Mouse (Mus musculus): ENCODE results near the gene Col26a1.

Gene Col26a1

GRCm38 (mm10) chr5:136805019-136805418 lies 78.0 kb downstream of the Col26a1 start:
- no peak for DNase-seq

DNA sequence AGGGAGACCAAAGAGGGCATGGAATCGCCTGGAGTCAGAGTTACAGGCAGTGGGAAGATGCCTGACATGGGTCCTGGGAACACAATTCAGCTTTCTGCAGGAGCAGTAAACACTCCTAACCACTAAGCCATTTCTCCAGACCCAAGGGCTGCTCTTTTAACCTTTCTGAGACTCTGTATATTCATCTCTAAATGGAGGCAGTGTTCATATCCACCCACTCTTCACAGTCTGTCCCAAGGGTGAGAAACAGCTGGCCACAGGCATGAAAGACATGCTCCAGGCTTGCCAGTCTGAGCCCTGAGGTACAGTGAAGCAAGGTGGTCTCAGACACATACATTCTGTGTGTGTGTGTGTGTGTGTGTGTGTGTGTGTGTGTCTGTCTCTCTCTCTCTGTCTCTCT lies 78.8 kb downstream of the Col26a1 start:
- no peak for DNase-seq

GRCm38 (mm10) chr5:136802732-136803131 lies 80.3 kb downstream of the Col26a1 start:
- DNase-seq: peak; percentile 52

- peak; percentile 24 for DNase-seq
These were observed 86.1 kb downstream of the Col26a1 start for GRCm38 (mm10) chr5:136796917-136797316.

DNA sequence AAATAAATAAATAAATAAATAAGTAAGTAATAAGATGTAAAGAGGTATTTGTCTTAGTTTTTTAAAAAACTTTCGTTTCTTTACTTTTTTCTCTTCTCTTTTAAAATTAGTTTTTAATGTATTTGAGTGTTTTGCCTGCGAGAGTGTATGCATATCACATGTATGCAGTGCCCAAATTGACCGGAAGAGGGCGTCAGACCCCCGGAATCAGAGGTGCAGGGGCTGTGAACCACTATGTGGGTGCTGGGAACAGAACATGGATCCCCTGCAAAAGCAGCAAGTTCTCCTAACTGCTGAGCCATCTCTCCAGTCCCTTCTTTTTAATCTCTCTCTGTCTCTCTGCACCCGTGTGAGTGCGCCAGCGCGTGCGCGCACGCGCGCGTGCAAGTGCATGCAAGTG lies 89.2 kb downstream of the Col26a1 start:
- no peak for DNase-seq

DNA sequence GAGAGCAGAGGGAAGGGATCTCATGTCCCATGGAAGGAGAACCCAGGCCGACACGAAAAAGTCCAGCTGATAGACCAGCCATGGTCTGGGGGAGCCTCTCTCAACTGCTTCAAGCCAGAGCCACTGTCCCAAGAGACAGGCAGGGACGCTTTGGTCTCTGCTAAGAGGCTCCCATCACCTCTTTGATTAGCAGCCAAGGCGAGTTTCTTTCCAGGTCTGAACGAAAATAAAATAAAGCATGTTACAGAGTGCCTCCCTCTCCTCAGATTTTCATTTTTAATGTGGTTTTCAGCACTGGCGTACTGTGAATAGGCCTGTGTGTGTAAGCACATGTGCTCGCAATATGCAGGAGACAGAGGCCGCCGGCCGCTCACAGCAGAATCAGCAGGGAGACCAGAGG lies 90.5 kb downstream of the Col26a1 start:
- DNase-seq: no peak

GRCm38 (mm10) chr5:136791204-136791603 lies 91.8 kb downstream of the Col26a1 start:
- DNase-seq: no peak

DNA sequence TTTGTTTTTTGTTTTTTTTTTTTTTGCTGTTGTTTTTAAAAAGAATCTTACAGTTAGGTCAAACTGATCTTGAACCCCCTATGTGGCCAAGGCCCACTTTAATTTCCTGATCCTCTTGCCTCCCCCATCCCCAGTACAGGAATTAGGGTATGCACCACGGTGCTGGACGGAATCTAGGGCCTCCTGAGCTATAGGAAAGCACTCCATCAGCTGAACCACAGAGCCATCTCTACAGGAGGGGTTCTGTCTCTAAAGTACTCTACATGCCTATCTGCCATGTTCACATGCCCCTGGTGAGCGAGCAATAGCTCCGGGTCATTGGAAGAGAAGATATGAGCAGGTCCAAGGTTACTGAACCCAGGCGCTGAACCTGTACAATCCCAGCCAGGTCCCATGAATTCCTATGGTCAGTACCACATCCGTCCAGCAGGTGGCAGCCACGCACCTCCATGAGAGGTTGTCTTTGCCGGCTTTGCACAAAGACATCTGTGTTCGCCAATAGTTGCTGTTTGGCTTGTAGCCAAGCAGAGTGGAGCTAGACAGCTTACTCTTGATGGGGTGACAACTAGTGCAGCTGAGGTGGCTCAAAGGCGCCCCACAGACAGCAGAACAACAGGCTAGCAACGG lies 92.3 kb downstream of the Col26a1 start:
- peak; percentile 82 for DNase-seq

DNA sequence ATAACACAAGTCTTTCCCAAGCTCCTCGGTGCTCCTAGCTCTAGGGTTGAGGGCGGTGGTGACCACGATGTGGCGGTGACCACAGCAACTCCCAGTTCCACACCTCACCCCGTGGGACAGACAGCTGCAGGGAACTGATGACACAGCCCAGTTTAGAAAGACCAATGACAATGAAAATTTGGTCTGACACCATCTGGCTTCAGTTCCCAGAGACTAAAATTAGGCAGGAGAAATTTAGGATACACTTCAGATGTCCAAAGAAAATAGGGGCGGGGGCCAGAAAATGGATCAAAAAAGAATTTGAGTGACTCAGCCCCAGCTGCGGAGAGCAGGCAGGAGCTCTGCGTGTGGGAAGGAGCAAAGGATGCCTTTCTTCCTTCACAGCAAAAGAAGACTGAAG lies 98.5 kb downstream of the Col26a1 start:
- DNase-seq: no peak

DNA sequence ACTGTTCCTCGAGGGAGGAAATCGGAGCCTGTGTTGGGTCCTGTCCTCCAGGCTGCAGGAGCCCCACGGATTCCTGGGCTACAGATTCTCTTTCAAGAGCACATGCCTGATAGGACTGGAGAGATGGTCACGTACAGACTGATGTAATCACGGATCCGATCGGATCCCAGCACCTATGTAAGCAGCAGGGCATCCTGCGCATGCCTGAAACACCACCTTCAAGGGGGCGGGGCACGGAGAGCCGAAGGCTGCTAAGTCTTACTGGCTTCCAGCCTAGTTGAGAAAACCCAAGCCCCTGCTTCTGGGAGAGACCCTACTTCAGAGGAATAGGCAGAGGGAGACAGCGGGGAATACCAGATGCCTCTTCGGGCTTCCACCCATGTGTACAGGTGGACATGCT lies 100.4 kb downstream of the Col26a1 start:
- DNase-seq: no peak

DNA sequence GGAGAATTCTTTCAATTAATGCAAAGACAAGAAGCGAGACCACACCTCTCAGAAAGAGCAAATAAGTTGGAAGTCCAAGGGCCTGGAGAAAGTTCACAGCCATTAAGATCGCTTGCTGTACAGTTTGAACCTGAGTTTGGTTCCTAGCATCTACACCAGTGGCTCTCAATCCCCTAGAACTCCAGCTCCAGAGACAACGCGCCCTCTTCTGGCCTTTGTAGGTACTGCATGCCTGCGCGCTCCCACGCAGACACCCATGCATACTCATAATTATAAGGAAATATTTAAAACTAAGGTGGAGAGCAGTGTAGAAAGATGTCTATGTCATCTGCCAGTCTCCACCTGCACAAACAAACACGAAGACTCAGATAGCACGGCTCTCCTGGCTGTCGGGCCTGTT lies 102.5 kb downstream of the Col26a1 start:
- peak; percentile 44 for DNase-seq

- DNase-seq: no peak
These were observed 103.1 kb downstream of the Col26a1 start for GRCm38 (mm10) chr5:136779946-136780345.

GRCm38 (mm10) chr5:136775548-136775947 lies 107.5 kb downstream of the Col26a1 start:
- no peak for DNase-seq

DNA sequence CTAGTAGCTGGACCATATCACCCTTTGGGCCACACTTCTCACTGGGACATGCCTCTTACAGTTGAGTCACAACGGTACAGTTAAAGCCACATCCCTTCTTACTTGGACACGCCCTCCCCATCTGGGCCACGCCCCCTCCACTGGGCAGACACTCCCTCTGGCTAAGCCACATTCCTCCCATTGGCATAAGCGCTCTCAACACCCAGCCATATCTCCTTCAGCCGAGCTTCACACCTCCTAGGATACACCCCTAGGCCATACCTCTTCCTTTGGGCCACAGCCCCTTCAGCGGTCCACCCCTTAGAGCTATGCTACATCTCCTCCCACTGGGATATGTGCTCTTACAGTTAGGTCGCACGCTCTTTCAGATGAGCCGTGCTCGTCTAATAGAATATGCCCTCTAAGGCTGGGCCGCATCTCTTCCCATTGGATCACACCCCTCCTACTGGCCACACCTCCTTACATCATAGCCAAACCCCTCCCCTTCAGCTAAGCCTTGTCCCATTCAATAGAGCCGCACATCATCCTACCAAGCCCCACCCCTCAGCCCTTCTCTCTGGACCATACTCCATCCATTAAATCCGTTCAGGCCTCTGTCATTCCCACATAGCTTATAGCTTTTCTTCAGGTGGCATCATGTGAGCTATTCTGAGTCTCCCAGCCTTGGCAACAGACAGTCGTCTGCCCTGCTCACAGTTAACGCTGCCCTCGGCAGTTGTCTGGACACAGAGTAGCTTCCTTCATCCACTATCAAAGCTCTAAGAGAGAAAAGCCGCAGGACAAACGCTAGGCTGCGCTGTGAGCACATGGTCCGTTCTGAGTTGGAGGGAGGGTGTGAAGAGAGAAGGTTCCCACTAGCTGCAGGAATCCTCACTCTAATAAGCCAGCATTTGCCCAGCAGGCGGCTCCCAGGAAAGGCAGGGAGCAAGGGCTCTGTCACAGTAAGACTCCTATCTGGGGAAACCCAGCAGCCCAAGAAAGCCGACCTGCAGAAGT lies 109.7 kb downstream of the Col26a1 start:
- DNase-seq: peak; percentile 39

GRCm38 (mm10) chr5:136771132-136771531 lies 111.9 kb downstream of the Col26a1 start:
- no peak for DNase-seq

- DNase-seq: no peak
These were observed 115.7 kb downstream of the Col26a1 start for GRCm38 (mm10) chr5:136767304-136767703.

GRCm38 (mm10) chr5:136764157-136764669 lies 118.8 kb downstream of the Col26a1 start:
- DNase-seq: no peak

GRCm38 (mm10) chr5:136760345-136760744 lies 122.7 kb downstream of the Col26a1 start:
- no peak for DNase-seq

- DNase-seq: no peak
These were observed 123.2 kb downstream of the Col26a1 start for GRCm38 (mm10) chr5:136759781-136760180.

GRCm38 (mm10) chr5:136755696-136756095 lies 127.3 kb downstream of the Col26a1 start:
- peak; percentile 47 for DNase-seq

DNA sequence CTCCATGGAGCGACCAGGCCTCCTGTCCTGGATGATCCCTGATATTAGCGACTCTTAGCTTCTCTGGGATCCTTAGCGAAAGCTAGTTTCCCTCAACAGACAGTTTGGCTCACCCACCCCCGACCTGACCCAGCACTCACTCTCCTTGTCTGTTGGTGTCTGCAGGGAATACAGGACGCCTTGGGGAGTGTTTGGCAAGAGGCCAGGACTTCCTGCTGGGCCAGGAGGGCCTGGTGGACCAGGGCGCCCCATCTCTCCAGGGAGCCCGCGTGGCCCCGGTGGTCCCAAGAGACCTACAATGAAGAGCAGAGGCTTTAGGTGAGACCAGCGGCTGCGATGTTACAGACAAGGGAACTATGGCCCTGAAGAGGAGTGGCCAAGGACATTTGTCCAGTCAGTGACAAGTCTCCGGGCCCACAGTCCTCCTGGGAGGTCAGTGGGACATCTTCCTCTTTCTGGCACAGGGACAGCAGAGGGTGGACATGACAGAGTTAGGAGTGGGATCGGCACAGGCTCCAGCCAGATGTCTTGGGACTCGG lies 128.9 kb downstream of the Col26a1 start:
- no peak for DNase-seq

DNA sequence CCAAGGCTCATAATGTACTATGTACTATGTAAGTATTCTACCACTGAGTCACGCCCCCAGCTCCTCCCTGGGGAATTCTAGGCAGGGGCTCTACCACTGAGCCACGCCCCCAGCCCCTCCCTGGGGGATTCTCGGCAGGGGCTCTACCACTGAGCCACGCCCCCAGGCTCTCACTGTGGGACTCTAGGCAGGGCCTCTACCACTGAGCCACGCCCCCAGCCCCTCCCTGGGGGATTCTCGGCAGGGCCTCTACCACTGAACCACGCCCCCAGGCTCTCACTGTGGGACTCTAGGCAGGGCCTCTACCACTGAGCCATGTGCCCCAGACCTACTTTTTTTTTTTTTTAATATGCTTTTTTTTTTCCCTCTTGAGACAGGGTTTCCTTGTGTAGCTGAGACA lies 129.8 kb downstream of the Col26a1 start:
- peak; percentile 16 for DNase-seq

DNA sequence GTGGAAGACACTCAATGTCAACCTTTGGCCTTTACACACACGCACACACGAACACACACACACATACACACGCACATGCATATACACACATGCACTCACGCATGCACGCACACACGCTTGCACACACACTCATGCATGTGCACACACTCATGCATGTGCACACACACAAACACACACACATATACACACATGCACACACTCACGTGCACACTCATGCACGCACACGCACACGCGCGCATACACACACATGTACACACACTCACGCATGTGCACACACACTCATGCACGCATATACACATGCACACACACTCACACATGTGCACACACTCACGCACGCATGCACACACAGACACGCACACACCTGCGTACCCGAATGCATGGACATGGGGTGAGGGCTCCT lies 130.9 kb downstream of the Col26a1 start:
- DNase-seq: no peak

GRCm38 (mm10) chr5:136746596-136746995 lies 136.4 kb downstream of the Col26a1 start:
- DNase-seq: no peak
